Mouse (Mus musculus): ENCODE results near the gene Fbxo7. TPM values are rescaled to one million over a fixed set of nuclear protein-coding genes. Genes with fewer than 3 reads are reported as not detected.

The Fbxo7 gene
- total and polyA plus RNA-seq, 3 experiments: 16.9 to 65.0 (median 44.6) TPM

DNA sequence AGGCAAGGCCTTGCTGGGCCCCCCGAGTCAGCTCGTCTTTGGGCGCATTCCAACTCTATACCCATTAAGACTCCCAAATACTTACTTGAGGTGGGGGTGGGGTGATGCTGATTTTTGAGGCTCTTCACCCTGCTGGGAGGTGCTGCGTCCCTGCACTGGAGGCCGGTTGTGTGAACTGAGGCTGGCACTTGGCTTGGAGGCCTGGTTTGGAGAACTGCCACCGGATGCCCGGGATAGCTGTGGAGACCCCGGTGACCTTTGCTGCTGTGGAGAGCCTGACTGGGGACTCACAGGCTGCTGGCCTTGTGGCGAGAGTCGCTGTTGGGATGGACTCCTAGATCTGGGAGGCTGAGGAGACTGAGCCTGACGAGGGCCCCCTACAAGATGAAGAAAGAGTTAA is 35.5 kb downstream of the Fbxo7 start:
- Histone ChIP-seq H3K4me1 (ENCODE audit: insufficient read depth, low read depth, low read length) (peaks cover 59% of the 10 kb centered on the region), H3K27me3 (ENCODE audit: insufficient read depth, low read length) (peaks cover under 1% of the 10 kb centered on the region; the same call in 1 of the 2 replicates), H3K9me3 (replicated peaks) (no peaks in the 10 kb centered on the region; the same call in 1 of the 2 replicates), H3K36me3 (replicated peaks) (peaks cover 42% of the 10 kb centered on the region), H3K4me3 (ENCODE audit: low read depth, low read length) (no peak overlapping the region)
- DNase-seq (ENCODE audit: low spot score): no peak
- no peak for ATAC-seq (ENCODE audit: extremely low read depth, insufficient number of reproducible peaks, low FRiP score, poor library complexity, severe bottlenecking)
- no peak for TF ChIP-seq GATA1 (IDR thresholded peaks at IDR 0.05; ENCODE audit: borderline replicate concordance, low read length)
- TF ChIP-seq POLR2AphosphoS5 (IDR thresholded peaks at IDR 0.05; ENCODE audit: insufficient replicate concordance, low read depth, low read length): no peak
- no peak for TF ChIP-seq CTCF (IDR thresholded peaks at IDR 0.05; ENCODE audit: low read depth, low read length)
- no peak for TF ChIP-seq TAL1 (conservative IDR thresholded peaks at IDR 0.05; ENCODE audit: low read depth, low read length)
- TF ChIP-seq GATA2 (IDR thresholded peaks at IDR 0.05; ENCODE audit: borderline replicate concordance, low read depth, low read length): no peak

DNA sequence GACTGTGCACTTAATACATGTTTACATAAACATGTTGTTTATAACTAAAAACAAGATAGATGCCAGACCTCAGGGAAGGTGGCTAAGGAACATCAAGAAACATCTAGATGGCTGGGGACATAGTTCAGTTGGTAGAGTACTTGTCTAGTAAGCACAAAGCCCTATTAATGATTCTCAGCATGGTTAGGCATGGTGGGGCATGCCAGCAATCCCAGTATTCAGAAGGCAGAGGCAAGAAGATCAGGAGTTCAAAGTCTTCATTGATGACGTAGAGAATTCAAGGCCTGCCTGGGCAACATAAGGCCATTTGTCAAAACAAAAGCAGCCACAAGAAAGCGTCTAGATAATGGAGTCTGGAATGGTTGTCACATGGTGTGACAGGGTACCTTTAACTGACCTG is 35.9 kb downstream of the Fbxo7 start:
- Histone ChIP-seq H3K27me3 (ENCODE audit: insufficient read depth, low read length) (peaks cover 2% of the 10 kb centered on the region; the same call in 1 of the 2 replicates), H3K9me3 (replicated peaks) (no peaks in the 10 kb centered on the region; the same call in 1 of the 2 replicates), H3K4me1 (ENCODE audit: insufficient read depth, low read depth, low read length) (peaks cover 57% of the 10 kb centered on the region), H3K4me3 (ENCODE audit: low read depth, low read length) (no peak overlapping the region), H3K36me3 (replicated peaks) (peaks cover 40% of the 10 kb centered on the region)
- TF ChIP-seq GATA1 (IDR thresholded peaks at IDR 0.05; ENCODE audit: borderline replicate concordance, low read length) (no peak), GATA2 (IDR thresholded peaks at IDR 0.05; ENCODE audit: borderline replicate concordance, low read depth, low read length) (no peak), TAL1 (conservative IDR thresholded peaks at IDR 0.05; ENCODE audit: low read depth, low read length) (no peak), POLR2AphosphoS5 (IDR thresholded peaks at IDR 0.05; ENCODE audit: insufficient replicate concordance, low read depth, low read length) (no peak), CTCF (IDR thresholded peaks at IDR 0.05; ENCODE audit: low read depth, low read length) (no peak)
- DNase-seq (ENCODE audit: low spot score) (no peak), ATAC-seq (ENCODE audit: extremely low read depth, insufficient number of reproducible peaks, low FRiP score, poor library complexity, severe bottlenecking) (no peak)

DNA sequence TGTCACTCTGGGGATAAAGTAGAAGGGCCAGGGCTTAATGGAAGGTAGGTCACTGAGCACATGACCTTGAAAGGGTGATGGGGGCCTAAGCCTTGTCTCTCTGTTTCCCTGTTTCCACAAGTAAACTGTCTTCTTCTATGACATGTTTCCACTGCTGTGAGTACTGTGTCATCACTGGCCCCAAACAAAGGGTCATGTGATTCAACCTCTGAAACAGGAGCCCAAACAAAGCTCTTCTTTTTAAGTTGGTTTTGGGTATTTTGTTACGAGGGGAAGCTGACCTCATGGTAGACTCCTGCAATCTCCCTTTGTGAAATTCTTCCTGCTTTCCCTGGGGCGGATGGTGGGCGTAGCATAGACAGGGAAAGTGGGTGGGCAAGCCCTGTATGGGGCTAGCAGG is 38.5 kb downstream of the Fbxo7 start:
- no peak for DNase-seq (ENCODE audit: low spot score)
- Histone ChIP-seq H3K36me3 (replicated peaks) (peaks cover 20% of the 10 kb centered on the region), H3K4me3 (ENCODE audit: low read depth, low read length) (no peak overlapping the region), H3K27me3 (ENCODE audit: insufficient read depth, low read length) (peaks cover 2% of the 10 kb centered on the region; the same call in 1 of the 2 replicates), H3K9me3 (replicated peaks) (no peaks in the 10 kb centered on the region; the same call in 1 of the 2 replicates), H3K4me1 (ENCODE audit: insufficient read depth, low read depth, low read length) (peaks cover 52% of the 10 kb centered on the region)
- ATAC-seq (ENCODE audit: extremely low read depth, insufficient number of reproducible peaks, low FRiP score, poor library complexity, severe bottlenecking): no peak
- TF ChIP-seq CTCF (IDR thresholded peaks at IDR 0.05; ENCODE audit: low read depth, low read length) (no peak), GATA1 (IDR thresholded peaks at IDR 0.05; ENCODE audit: borderline replicate concordance, low read length) (no peak), TAL1 (conservative IDR thresholded peaks at IDR 0.05; ENCODE audit: low read depth, low read length) (no peak), GATA2 (IDR thresholded peaks at IDR 0.05; ENCODE audit: borderline replicate concordance, low read depth, low read length) (no peak), POLR2AphosphoS5 (IDR thresholded peaks at IDR 0.05; ENCODE audit: insufficient replicate concordance, low read depth, low read length) (no peak)

DNA sequence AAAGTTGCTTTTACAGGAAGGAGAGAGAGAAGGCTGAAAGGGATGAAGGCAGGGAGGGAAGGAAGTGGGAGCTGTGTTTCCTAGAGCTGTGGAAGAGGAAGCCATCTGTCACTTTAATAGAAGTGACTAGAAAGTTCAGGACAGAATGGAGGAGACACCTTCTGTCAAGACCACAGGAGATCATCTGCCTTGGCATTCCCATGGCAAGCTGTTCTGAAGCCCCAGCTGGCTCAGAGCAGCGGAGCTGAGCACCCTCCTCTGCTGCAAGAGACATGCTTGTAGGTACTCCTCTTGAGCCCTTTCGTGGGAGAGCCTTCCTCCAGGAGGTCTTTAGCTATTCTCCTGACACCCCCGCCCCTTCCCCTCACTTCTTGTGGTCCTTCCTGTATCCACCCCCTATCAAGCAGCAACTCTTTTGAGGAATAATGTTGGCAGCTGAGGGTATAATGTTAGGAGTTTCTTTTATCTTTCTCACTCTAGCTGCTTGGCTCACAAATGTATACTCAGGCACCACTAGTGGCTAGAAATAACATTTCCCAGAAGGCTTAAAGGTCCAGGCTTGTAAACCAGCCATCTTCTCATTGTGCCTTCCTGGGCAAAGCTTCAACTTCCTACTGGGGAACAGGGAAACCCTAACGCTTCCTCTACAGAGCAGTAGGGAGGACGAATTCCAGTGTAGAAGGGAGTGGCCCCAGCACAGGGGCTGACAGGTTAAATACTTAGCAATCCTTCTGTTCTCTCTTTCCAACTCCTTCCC is 40.7 kb downstream of the Fbxo7 start:
- ATAC-seq (ENCODE audit: extremely low read depth, insufficient number of reproducible peaks, low FRiP score, poor library complexity, severe bottlenecking) (no peak), DNase-seq (ENCODE audit: low spot score) (no peak)
- no peaks in the 10 kb centered on the region for H3K9me3 ChIP-seq (replicated peaks)

DNA sequence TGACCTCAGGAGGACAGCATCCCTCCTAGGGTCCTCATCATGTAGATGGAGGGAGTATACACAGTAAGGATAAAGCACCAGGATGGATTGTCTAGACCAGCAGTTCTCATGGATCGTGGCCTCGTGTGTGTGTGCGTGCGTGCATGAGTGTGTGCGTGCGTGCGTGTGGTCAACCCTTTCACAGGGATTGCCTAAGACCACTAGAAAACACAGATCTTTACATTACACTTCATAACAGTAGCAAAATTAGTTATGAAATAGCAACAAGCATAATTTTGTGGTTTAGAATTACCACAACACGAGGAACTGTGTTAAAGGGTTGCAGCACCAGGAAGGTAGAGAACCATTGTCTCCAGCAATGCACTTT is 41.2 kb downstream of the Fbxo7 start:
- ATAC-seq (ENCODE audit: extremely low read depth, insufficient number of reproducible peaks, low FRiP score, poor library complexity, severe bottlenecking): no peak
- H3K9me3 ChIP-seq (replicated peaks): no peaks in the 10 kb centered on the region
- TF ChIP-seq GATA1 (IDR thresholded peaks at IDR 0.05; ENCODE audit: borderline replicate concordance, low read length) (no peak), GATA2 (IDR thresholded peaks at IDR 0.05; ENCODE audit: borderline replicate concordance, low read depth, low read length) (no peak), CTCF (IDR thresholded peaks at IDR 0.05; ENCODE audit: low read depth, low read length) (no peak), TAL1 (conservative IDR thresholded peaks at IDR 0.05; ENCODE audit: low read depth, low read length) (no peak), POLR2AphosphoS5 (IDR thresholded peaks at IDR 0.05; ENCODE audit: insufficient replicate concordance, low read depth, low read length) (no peak)
- no peaks in the 10 kb centered on the region for H3K36me3 ChIP-seq (replicated peaks)
- no peak for DNase-seq (ENCODE audit: low spot score)
- peaks cover 6% of the 10 kb centered on the region; the same call in 1 of the 2 replicates for H3K27me3 ChIP-seq (ENCODE audit: insufficient read depth, low read length)
- no peak overlapping the region for H3K4me3 ChIP-seq (ENCODE audit: low read depth, low read length)
- peaks cover 40% of the 10 kb centered on the region for H3K4me1 ChIP-seq (ENCODE audit: insufficient read depth, low read depth, low read length)

More for the DNA sequence above, 40.7 kb downstream of the Fbxo7 start:
- peaks cover 2% of the 10 kb centered on the region; the same call in 1 of the 2 replicates for H3K27me3 ChIP-seq (ENCODE audit: insufficient read depth, low read length)
- no peak for TF ChIP-seq CTCF (IDR thresholded peaks at IDR 0.05; ENCODE audit: low read depth, low read length)
- peaks cover 40% of the 10 kb centered on the region for H3K4me1 ChIP-seq (ENCODE audit: insufficient read depth, low read depth, low read length)
- H3K36me3 ChIP-seq (replicated peaks): peaks cover under 1% of the 10 kb centered on the region
- no peak overlapping the region for H3K4me3 ChIP-seq (ENCODE audit: low read depth, low read length)

DNA sequence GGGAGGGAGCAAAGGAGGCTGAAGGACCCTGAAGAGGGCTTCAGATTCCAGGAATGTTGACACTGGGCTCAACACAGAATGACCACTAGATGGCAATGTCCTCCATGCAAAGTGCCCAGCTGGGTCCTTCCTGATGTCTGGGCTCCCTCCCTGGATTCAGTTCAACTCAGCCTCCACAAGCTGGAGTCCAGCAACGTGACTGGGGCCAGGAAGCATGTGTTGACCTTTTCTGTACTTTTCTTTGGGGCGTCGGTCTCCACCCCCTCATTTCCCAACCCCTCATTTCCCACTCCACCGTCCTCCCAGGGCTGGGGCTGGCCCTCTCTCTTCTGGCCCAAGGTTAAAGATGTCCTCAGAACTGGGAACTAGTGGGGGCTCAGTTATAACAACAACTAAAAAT is 43.2 kb downstream of the Fbxo7 start:
- Histone ChIP-seq H3K9me3 (replicated peaks) (no peaks in the 10 kb centered on the region), H3K4me3 (ENCODE audit: low read depth, low read length) (no peak overlapping the region)
- ATAC-seq (ENCODE audit: extremely low read depth, insufficient number of reproducible peaks, low FRiP score, poor library complexity, severe bottlenecking): peak; percentile 73

More for the DNA sequence above, 43.2 kb downstream of the Fbxo7 start:
- Histone ChIP-seq H3K4me1 (ENCODE audit: insufficient read depth, low read depth, low read length) (peaks cover 39% of the 10 kb centered on the region), H3K27me3 (ENCODE audit: insufficient read depth, low read length) (peaks cover 7% of the 10 kb centered on the region; the same call in 1 of the 2 replicates), H3K36me3 (replicated peaks) (no peaks in the 10 kb centered on the region)
- peak; percentile 91 for TF ChIP-seq CTCF (IDR thresholded peaks at IDR 0.05; ENCODE audit: low read depth, low read length)
- TF ChIP-seq POLR2AphosphoS5 (IDR thresholded peaks at IDR 0.05; ENCODE audit: insufficient replicate concordance, low read depth, low read length): no peak
- DNase-seq (ENCODE audit: low spot score): peak; percentile 66

Measured in G1E (cell line).